Mouse (Mus musculus) MEL (cell line): ENCODE data around the gene Rfx7. TPM values are rescaled to one million over a fixed set of nuclear protein-coding genes. Genes with fewer than 3 reads are reported as not detected.

Experiments
- DNase-seq: peaks from one replicate; pipeline ENCODE4 v3.0.0; 2011; ENCODE audit warnings: low read depth, low spot score
- H3K27ac ChIP-seq: 2 replicates; pipeline ENCODE4 v1.5.1; 2012; ENCODE audit warnings: low read depth, mild to moderate bottlenecking, control low read depth, low read length, moderate library complexity; ENCODE audit not compliant: control insufficient read depth
- H3K27me3 ChIP-seq, 2 experiments: fragments of 150-350 bp in 1 of 2; sonication (generic) in 1 of 2; 2 replicates each; pipeline ENCODE4 v1.6.1; 2012; ENCODE audit warnings: low read length in 2 of 2, mild to moderate bottlenecking in 2 of 2, improper control_type of control experiment in 1 of 2, moderate library complexity in 1 of 2; ENCODE audit not compliant: insufficient read depth in 2 of 2, control insufficient read depth in 1 of 2
- H3K36me3 ChIP-seq, 2 experiments: 2 replicates each; pipeline ENCODE4 v1.6.1; 2012 to 2014; ENCODE audit warnings: low read length in 2 of 2, improper control_type of control experiment in 1 of 2, inconsistent platforms in 1 of 2, mild to moderate bottlenecking in 1 of 2; ENCODE audit not compliant: insufficient read depth in 2 of 2, control insufficient read depth in 1 of 2
- H3K4me1 ChIP-seq, 2 experiments: fragments of 150-350 bp in 1 of 2; sonication (generic) in 1 of 2; 2 replicates each; pipeline ENCODE4 v1.6.1; 2012; ENCODE audit warnings: low read length in 2 of 2, improper control_type of control experiment in 1 of 2, mild to moderate bottlenecking in 1 of 2; ENCODE audit not compliant: insufficient read depth in 2 of 2, control insufficient read depth in 1 of 2
- H3K4me3 ChIP-seq, 2 experiments: fragments of 150-350 bp in 1 of 2; sonication (generic) in 1 of 2; 2 replicates each; pipeline ENCODE4 v1.5.1; 2012; ENCODE audit warnings: low read depth in 2 of 2, low read length in 2 of 2, mild to moderate bottlenecking in 2 of 2, moderate library complexity in 2 of 2, control low read depth in 1 of 2, improper control_type of control experiment in 1 of 2; ENCODE audit not compliant: control insufficient read depth in 1 of 2, insufficient read depth in 1 of 2
- H3K79me2 ChIP-seq: 2 replicates; pipeline ENCODE4 v1.6.1; 2012; ENCODE audit warnings: mild to moderate bottlenecking, low read length, moderate library complexity; ENCODE audit not compliant: control insufficient read depth, poor library complexity, insufficient read depth
- H3K9ac ChIP-seq: 2 replicates; pipeline ENCODE4 v1.6.1; 2012; ENCODE audit warnings: low read depth, mild to moderate bottlenecking, control low read depth, low read length, moderate library complexity; ENCODE audit not compliant: control insufficient read depth, poor library complexity, severe bottlenecking
- H3K9me3 ChIP-seq: fragments of 150-350 bp; sonication (generic); replicated peaks from 2 replicates; pipeline ENCODE4 v1.6.1; 2012; ENCODE audit warnings: mild to moderate bottlenecking, low read length, improper control_type of control experiment, moderate library complexity; ENCODE audit not compliant: insufficient read depth
- CTCF ChIP-seq, 3 experiments: IDR thresholded peaks in 2 of 3; conservative IDR thresholded peaks in 1 of 3; 2 replicates each; pipeline ENCODE4 v1.5.1; 2011 to 2012; ENCODE audit warnings: low read length in 3 of 3, low read depth in 2 of 3, mild to moderate bottlenecking in 2 of 3, improper control_type of control experiment in 1 of 3, inconsistent platforms in 1 of 3, mixed read lengths in 1 of 3, moderate library complexity in 1 of 3; ENCODE audit not compliant: control insufficient read depth in 1 of 3, insufficient read depth in 1 of 3, poor library complexity in 1 of 3, severe bottlenecking in 1 of 3
- EP300 ChIP-seq, 2 experiments: IDR thresholded peaks; 2 replicates each; pipeline ENCODE4 v1.6.1; 2011; ENCODE audit warnings: improper control_type of control experiment in 2 of 2, low read length in 2 of 2, low read depth in 1 of 2, mild to moderate bottlenecking in 1 of 2
- ETS1 ChIP-seq: IDR thresholded peaks from 2 replicates; pipeline ENCODE4 v1.6.1; 2012; ENCODE audit warnings: low read depth, mild to moderate bottlenecking, inconsistent platforms, low read length, improper control_type of control experiment, moderate library complexity
- GABPA ChIP-seq: IDR thresholded peaks from 2 replicates; pipeline ENCODE4 v1.6.1; 2012; ENCODE audit warnings: low read depth, mild to moderate bottlenecking, inconsistent platforms, low read length, improper control_type of control experiment, moderate library complexity
- JUND ChIP-seq: IDR thresholded peaks from 2 replicates; pipeline ENCODE4 v1.6.1; 2011; ENCODE audit warnings: low read depth, mild to moderate bottlenecking, improper control_type of control experiment, low read length
- MAFK ChIP-seq: IDR thresholded peaks from 2 replicates; pipeline ENCODE4 v1.6.1; 2011; ENCODE audit warnings: low read depth, mild to moderate bottlenecking, low read length, improper control_type of control experiment, borderline replicate concordance
- MAX ChIP-seq: IDR thresholded peaks from 2 replicates; pipeline ENCODE4 v1.6.1; 2011; ENCODE audit warnings: low read length, improper control_type of control experiment
- MAZ ChIP-seq: IDR thresholded peaks from 2 replicates; pipeline ENCODE4 v1.6.1; 2012; ENCODE audit warnings: low read depth, mild to moderate bottlenecking, inconsistent platforms, low read length, improper control_type of control experiment
- SIN3A ChIP-seq: IDR thresholded peaks from 2 replicates; pipeline ENCODE4 v1.6.1; 2012; ENCODE audit warnings: low read length, improper control_type of control experiment, inconsistent platforms
- ZNF384 ChIP-seq: IDR thresholded peaks from 2 replicates; pipeline ENCODE4 v1.6.1; 2012; ENCODE audit warnings: low read depth, mild to moderate bottlenecking, inconsistent platforms, low read length, improper control_type of control experiment
- polyA plus RNA-seq, 2 experiments: library from polyadenylated mRNA; stranded (reverse) in 1 of 2; unstranded in 1 of 2; fragments of >175 nt in 1 of 2; fragments of >200 nt in 1 of 2; gene quantifications; 2 replicates each; pipeline versions ENCODE4 v1.2.1 to v1.2.4; 2012; ENCODE audit warnings: low replicate concordance in 2 of 2, low read depth in 1 of 2; ENCODE audit not compliant: insufficient read length in 2 of 2, insufficient read depth in 1 of 2, missing spikeins in 1 of 2
- total RNA-seq: library from RNA; depleted of rRNA; stranded (reverse); fragments of 300-350 nt; gene quantifications from 2 replicates; pipeline ENCODE4 v1.2.3, GENCODE M21; 2012

Gene Rfx7
- total and polyA plus RNA-seq, 3 experiments, result 6.2 to 30.5 (median 19.9) TPM

- peaks cover 2 to 25% of the 10 kb centered on the region in 2 experiments; a peak in 3 of 4 replicates for H3K36me3 ChIP-seq
- peak overlapping the region in 1 of 2 experiments; percentile 2; a peak in 1 of 4 replicates for H3K4me3 ChIP-seq
- DNase-seq, result no peak
- no peak overlapping the region for H3K27ac ChIP-seq
- peak overlapping the region; percentile 25; the same call in 1 of the 2 replicates for H3K9ac ChIP-seq
- peaks cover 30% of the 10 kb centered on the region for H3K79me2 ChIP-seq
- no peaks in the 10 kb centered on the region for H3K9me3 ChIP-seq
- no peaks in the 10 kb centered on the region for H3K27me3 ChIP-seq
- TF ChIP-seq SIN3A (0 out of 2 replicates have a peak, but pooled peaks have one; percentile 11), MAZ (no peak)
- H3K4me1 ChIP-seq, result peaks cover 3 to 14% of the 10 kb centered on the region in 2 experiments; a peak in 2 of 4 replicates
Measured at GRCm38 (mm10) chr9:72535394-72535793, 3.4 kb downstream of the Rfx7 start.

GRCm38 (mm10) chr9:72537086-72537485 is 5.0 kb downstream of the Rfx7 start:
- no peak overlapping the region for H3K27ac ChIP-seq
- H3K4me1 ChIP-seq, result peaks cover 0 to 14% of the 10 kb centered on the region in 2 experiments; a peak in 2 of 4 replicates
- no peak overlapping the region for H3K9ac ChIP-seq
- H3K36me3 ChIP-seq, result peaks cover 4 to 26% of the 10 kb centered on the region in 2 experiments
- no peak for DNase-seq
- no peaks in the 10 kb centered on the region for H3K9me3 ChIP-seq
- H3K4me3 ChIP-seq, result no peak overlapping the region
- H3K79me2 ChIP-seq, result peaks cover 33% of the 10 kb centered on the region
- TF ChIP-seq CTCF (IDR thresholded peaks at IDR 0.05 in 2 of 3, conservative IDR thresholded peaks at IDR 0.05 in 1 of 3; ENCODE audit: control insufficient read depth in 1 of 3, insufficient read depth in 1 of 3, low read depth in 2 of 3, low read length in 3 of 3, poor library complexity in 1 of 3, severe bottlenecking in 1 of 3) (peak in 1 of 3 experiments; percentile 23; a peak in 1 of 6 replicates), ZNF384 (no peak)
- no peaks in the 10 kb centered on the region for H3K27me3 ChIP-seq

- Histone ChIP-seq H3K79me2 (peaks cover 10% of the 10 kb centered on the region), H3K9me3 (no peaks in the 10 kb centered on the region), H3K4me3 (no peak overlapping the region), H3K27ac (no peak overlapping the region), H3K9ac (no peak overlapping the region), H3K4me1 (peaks cover 4 to 10% of the 10 kb centered on the region in 2 experiments; a peak in 3 of 4 replicates), H3K27me3 (no peaks in the 10 kb centered on the region), H3K36me3 (peaks cover 8 to 22% of the 10 kb centered on the region in 2 experiments)
- DNase-seq, result peak; percentile 77
- TF ChIP-seq MAFK (peak; percentile 97), JUND (no peak), EP300 (IDR thresholded peaks at IDR 0.05; ENCODE audit: low read depth in 1 of 2, low read length in 2 of 2) (peak; percentile 35 to 66; a peak in 3 of 4 replicates), MAX (no peak), ETS1 (peak; percentile 33; the same call in 1 of the 2 replicates), GABPA (peak; percentile 72; the same call in 1 of the 2 replicates)
Measured at GRCm38 (mm10) chr9:72543590-72543989, 11.6 kb downstream of the Rfx7 start.
